ENCODE assay signal across 1 mouse cellular context in genomic region chr14:29968075-29968821, GRCm38 (mm10).
TF ChIP-seq lines count a peak whose summit lies in the region.

Gene Selenok, plus strand, starts transcription at chr14:29968308.

TF ChIP-seq in CH12.LX, 34 proteins besides CTCF, POLR2A, EP300 and RAD21 (continued from another document):
- TF ChIP-seq NELFE (IDR thresholded peaks at IDR 0.05; ENCODE audit: low read depth, low read length), result peak; percentile 86
- peak; percentile 72 for TF ChIP-seq MYC (IDR thresholded peaks at IDR 0.05; ENCODE audit: low read depth, low read length)
- TF ChIP-seq RCOR1 (conservative IDR thresholded peaks at IDR 0.05; ENCODE audit: low read depth, low read length), result no peak
- no peak for TF ChIP-seq JUND (conservative IDR thresholded peaks at IDR 0.05; ENCODE audit: low read depth, low read length)
- TF ChIP-seq TBP (conservative IDR thresholded peaks at IDR 0.05; ENCODE audit: low read depth, low read length), result peak; percentile 86
- TF ChIP-seq KAT2A (IDR thresholded peaks at IDR 0.05; ENCODE audit: insufficient replicate concordance, low read length), result peak; percentile 76; the same call in 1 of the 2 replicates
- no peak for TF ChIP-seq PAX5 (IDR thresholded peaks at IDR 0.05; ENCODE audit: low read length)
- TF ChIP-seq ETS1 (conservative IDR thresholded peaks at IDR 0.05; ENCODE audit: low read depth, low read length), result peak; percentile 53
- no peak; the same call in 1 of the 2 replicates for TF ChIP-seq POLR2AphosphoS2 (IDR thresholded peaks at IDR 0.05; ENCODE audit: low read depth, low read length)
- no peak; the same call in 1 of the 2 replicates for TF ChIP-seq ZMIZ1 (IDR thresholded peaks at IDR 0.05; ENCODE audit: low read depth, low read length)
- TF ChIP-seq SMC3 (IDR thresholded peaks at IDR 0.05; ENCODE audit: low read depth, low read length), result no peak
- no peak for TF ChIP-seq JUN (IDR thresholded peaks at IDR 0.05; ENCODE audit: insufficient read depth, low read depth, low read length)
